Mouse (Mus musculus) testis, postnatal 10 days (tissue): ENCODE data around the gene Spsb2.
A peak's percentile ranks its signal among the peaks of the same experiment; 100 is the strongest.
"Not testable (repeated sequence)": the region's sequence is repeated elsewhere in the genome, so short reads cannot be mapped to it uniquely, and the experiment has no call there.

ENCODE experiments used
- DNase-seq: peaks from one replicate; pipeline ENCODE4 v3.0.0; 2021; ENCODE audit warnings: low spot score

Gene Spsb2

DNA sequence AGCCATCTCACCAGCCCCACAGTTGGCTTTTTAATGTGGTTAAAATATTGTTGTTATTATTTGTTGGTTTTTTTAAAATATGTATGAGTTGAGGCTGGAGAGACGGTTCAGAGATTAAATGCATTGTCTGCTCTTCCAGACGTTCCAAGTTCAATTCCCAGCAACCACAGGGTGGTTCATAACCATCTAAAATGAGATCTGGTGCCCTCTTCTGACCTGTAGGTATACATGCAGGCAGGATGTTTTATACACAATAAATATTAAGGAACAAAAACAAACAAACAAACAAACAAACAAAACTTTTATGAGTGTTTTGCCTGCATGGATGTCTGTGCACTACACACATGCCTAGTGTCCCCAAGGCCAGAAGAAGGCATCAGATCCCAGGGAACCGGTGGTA is 5.4 kb upstream of the Spsb2 start:
- no peak for DNase-seq

DNA sequence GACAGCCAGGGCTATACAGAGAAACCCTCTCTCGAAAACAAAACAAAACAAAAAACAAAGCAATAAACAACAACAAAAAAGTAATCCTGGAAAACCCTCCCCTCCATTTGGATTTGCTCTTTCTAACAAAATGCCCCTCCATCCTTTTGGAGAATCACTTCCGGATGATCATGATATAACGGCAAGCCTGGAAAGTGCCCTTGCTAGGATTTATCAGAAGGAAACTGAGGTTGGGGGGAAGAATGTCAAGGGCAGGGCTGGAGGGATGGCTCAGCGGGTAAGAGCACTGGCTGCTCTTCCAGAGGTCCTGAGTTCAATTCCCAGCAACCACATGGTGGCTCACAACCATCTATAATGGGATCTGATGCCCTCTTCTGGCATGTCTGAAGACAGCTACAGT is 4.8 kb upstream of the Spsb2 start:
- not testable (repeated sequence) for DNase-seq

DNA sequence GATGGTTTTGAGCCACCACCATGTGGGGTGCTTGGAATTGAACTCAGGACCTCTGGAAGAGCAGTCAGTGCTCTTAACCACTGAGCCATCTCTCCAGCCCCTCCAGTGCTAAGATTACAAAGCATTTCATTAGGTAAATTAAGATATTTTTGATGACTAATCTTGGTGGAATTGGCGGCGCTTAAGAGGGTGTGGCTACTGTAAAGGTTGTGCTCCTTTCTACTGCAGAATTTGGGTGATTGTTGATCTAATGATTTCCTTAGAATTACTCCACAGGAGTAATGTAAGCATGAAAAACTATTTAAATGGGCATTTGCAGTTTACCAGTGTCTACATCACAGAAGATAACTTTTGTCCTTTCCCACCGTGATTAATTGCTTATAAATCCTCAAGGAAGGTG is 4.1 kb upstream of the Spsb2 start:
- DNase-seq: no peak

DNA sequence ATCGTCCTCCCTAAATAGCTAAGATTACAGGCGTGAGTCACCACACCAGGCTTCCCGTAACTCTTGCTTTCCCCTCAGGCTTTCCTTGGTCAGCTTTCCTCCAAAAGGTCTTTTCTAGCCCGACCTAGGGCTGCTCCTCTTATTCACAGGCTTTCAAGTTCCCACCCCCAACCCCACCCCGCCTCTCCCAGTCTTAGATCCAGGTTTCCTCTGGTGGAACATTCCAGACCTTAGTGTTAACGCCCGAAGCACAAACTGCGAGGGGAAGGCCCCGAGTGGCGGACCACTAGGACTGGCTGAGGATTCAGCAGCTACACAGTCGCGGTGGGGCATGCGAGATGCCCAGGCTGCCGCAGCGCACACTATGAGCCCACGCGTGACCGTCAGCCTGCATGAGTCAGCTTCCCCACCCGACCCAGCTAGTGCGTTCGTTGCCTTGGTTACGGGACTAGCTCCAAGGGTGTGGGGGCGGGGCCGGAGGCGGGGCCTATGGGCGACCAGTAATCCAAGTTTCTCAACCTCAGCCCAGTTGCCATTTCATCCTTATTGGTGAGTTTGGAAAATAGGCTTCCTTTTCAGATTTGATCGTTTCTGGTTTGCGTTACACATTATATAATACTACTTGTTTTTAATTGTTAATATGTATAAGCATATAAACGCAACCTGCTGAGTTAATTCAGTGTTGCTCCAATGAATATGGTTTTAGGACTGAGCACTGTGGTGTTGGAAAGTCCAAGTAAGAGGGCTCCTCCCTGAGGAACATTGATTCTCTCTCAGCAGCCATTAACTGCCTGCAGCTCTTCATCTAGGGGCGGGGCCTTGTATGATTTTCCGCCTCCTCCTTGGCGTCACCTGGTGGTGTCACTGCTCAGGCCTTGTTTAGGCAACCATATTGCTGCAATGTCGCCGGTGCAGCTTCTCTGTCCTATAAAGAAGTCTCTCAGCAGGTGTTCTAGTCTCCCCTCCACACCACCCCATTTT is 2.8 kb upstream of the Spsb2 start:
- DNase-seq: peak; percentile 99

DNA sequence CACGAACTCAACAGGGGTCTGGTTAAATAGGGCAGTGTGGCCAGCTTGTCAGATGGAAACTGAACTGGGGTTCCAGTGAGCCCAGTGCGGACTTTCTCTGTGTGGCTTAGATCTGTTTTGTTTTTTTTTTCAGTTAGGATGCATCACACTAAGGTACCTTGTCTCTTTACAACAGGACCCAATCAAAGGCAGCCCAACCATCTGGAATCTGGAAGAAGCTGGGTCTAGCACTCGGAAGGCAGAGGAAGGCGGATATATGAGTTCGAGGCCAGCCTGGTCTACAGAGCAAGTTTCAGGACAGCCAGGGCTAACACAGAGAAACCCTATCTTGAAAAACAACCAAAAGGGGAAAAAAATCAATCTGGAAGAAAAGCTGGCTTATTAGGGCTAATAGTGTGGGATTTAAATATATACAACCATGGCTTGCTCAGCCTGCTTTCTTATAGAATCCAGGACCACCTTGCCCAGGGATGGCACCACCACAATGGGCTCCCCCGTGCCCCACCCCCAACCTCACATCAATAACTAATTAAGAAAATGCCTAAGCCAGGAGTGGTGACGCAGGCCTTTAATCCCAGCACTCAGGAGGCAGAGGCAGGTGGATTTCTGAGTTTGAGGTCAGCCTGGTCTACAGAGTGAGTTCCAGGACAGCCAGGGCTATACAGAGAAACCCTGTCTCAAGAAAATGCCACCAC is 1.9 kb upstream of the Spsb2 start:
- DNase-seq: no peak

- no peak for DNase-seq
Measured at GRCm38 (mm10) chr6:124807366-124807765, 1.1 kb upstream of the Spsb2 start.

GRCm38 (mm10) chr6:124807986-124808357 is 489 bp upstream of the Spsb2 start:
- DNase-seq: no peak

DNA sequence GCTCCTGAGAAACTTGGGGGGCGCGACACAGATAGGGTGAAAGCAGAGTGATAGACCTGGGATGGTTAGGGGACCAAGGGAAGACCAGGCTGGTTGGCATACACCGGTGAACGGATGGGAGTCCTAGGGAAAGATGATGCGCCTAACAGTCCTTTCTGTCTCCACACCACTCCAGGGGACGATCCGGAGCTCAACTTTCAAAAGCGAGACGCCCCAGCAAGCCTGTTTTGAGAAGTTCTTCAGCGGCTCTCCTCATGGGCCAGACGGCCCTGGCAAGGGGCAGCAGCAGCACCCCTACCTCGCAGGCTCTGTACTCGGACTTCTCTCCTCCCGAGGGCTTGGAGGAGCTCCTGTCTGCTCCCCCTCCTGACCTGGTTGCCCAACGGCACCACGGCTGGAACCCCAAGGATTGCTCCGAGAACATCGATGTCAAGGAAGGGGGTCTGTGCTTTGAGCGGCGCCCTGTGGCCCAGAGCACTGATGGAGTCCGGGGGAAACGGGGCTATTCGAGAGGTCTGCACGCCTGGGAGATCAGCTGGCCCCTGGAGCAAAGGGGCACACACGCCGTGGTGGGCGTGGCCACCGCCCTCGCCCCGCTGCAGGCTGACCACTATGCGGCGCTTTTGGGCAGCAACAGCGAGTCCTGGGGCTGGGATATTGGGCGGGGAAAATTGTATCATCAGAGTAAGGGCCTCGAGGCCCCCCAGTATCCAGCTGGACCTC is 752 bp downstream of the Spsb2 start:
- DNase-seq: peak; percentile 90

GRCm38 (mm10) chr6:124809775-124810538 is 1.5 kb downstream of the Spsb2 start:
- DNase-seq: peak; percentile 68

GRCm38 (mm10) chr6:124810566-124811402 is 2.3 kb downstream of the Spsb2 start:
- not testable (repeated sequence) for DNase-seq

DNA sequence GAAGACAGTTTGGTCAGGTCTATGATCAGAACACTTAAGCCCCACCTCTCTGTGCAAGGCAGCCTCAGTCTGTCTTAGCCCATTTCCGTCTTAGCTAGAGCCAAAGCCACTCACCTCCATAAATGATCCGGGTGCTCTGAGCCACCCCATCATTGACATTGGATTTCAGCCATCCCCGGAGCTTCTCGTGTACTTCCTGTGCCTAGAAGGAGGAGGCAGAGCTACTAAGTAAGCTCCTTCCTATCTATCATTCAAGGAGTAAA is 2.9 kb downstream of the Spsb2 start:
- DNase-seq: no peak

- DNase-seq: no peak
Measured at GRCm38 (mm10) chr6:124811701-124812560, 3.5 kb downstream of the Spsb2 start.

DNA sequence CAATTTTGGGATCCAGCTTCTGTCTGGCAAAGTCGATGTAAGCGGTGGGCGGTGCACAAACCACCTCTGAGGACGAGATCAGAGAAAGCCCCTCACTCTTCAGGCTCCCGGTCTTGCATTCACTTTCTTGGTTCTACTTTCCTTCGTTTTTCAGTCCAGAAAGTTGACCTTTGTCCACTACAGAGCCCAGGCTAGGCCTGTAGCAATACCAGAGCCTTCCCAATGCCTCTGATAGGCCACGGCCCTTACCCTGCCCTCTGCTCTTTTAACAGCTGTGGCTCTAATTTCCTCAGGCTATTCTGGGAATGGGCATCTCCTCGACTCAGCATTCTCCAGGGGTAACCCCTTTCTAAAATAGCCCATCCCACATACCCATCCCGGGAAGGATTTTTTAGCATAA is 4.4 kb downstream of the Spsb2 start:
- DNase-seq: no peak

DNA sequence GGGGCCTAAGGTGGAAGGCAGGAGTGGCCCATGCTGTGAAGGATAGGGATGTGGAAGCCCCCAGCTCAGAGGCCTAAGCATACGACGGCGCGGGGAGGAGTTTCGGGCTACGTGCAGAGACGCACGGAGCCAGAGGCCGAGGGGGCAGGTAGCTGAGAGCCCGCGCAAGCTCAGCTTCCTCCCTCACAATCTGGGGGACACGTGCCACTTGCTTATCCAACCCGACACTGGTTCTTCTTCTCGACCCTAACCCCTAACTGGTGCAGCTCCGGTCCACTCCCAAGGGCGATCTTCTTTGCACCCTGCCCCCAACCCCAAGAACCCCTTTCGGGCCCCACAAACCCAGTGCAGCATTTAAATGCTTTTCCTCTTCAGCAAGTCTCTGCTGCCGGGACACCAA is 5.0 kb downstream of the Spsb2 start:
- peak; percentile 77 for DNase-seq

- DNase-seq: peak; percentile 93
Measured at GRCm38 (mm10) chr6:124813933-124814332, 5.5 kb downstream of the Spsb2 start, which contains the start of gene Tpi1. Gene Tpi1, minus strand, starts transcription at chr6:124814296.

DNA sequence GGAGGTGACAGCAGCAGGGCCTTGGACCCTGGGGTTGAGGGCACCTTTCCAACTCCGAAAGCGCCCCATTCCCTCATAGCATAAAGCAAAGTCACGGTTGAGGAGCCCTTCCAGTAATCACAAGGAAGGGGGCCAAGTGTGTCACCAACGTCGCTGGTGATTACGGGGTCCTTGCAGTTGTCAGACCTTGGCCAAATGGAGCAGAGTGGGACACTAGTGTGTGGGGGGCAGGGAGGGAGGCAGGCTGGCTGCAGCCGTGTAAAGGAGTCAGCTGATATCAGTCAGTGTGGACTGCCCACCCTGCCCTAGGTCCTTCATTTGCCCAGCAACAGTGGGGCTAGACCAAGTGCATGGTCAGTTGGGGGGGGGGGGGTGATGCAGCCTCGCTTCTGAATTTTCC is 6.0 kb downstream of the Spsb2 start:
- no peak for DNase-seq

GRCm38 (mm10) chr6:124814858-124815774 is 6.7 kb downstream of the Spsb2 start:
- no peak for DNase-seq

GRCm38 (mm10) chr6:124816611-124817010 is 8.2 kb downstream of the Spsb2 start:
- DNase-seq: peak; percentile 25

- DNase-seq: no peak
Measured at GRCm38 (mm10) chr6:124817125-124817524, 8.7 kb downstream of the Spsb2 start.
